Mouse (Mus musculus): ENCODE data around the gene Sppl2c.
"Not testable (repeated sequence)": the region's sequence is repeated elsewhere in the genome, so short reads cannot be mapped to it uniquely, and the experiment has no call there.

The Sppl2c gene

GRCm38 (mm10) chr11:104197861-104198260 is 11.7 kb downstream of the Sppl2c start:
- peak; percentile 49 for DNase-seq

- DNase-seq: no peak
Observed at GRCm38 (mm10) chr11:104203271-104203670, 17.1 kb downstream of the Sppl2c start.

GRCm38 (mm10) chr11:104206573-104206972 is 20.4 kb downstream of the Sppl2c start:
- no peak for DNase-seq

GRCm38 (mm10) chr11:104209041-104209440 is 22.9 kb downstream of the Sppl2c start:
- no peak for DNase-seq

GRCm38 (mm10) chr11:104211251-104211650 is 25.1 kb downstream of the Sppl2c start:
- no peak for DNase-seq

- DNase-seq: not testable (repeated sequence)
Observed at GRCm38 (mm10) chr11:104214128-104214527, 28.0 kb downstream of the Sppl2c start.

- DNase-seq: no peak
Observed at GRCm38 (mm10) chr11:104218075-104218474, 31.9 kb downstream of the Sppl2c start.

GRCm38 (mm10) chr11:104220291-104220690 is 34.2 kb downstream of the Sppl2c start:
- DNase-seq: no peak

- no peak for DNase-seq
Observed at GRCm38 (mm10) chr11:104221751-104222150, 35.6 kb downstream of the Sppl2c start.

GRCm38 (mm10) chr11:104223301-104223700 is 37.2 kb downstream of the Sppl2c start:
- no peak for DNase-seq

GRCm38 (mm10) chr11:104229391-104229790 is 43.3 kb downstream of the Sppl2c start:
- DNase-seq: no peak

GRCm38 (mm10) chr11:104230066-104230778 is 44.1 kb downstream of the Sppl2c start:
- DNase-seq: no peak

- peak; percentile 79 for DNase-seq
Observed at GRCm38 (mm10) chr11:104231041-104231911, 45.1 kb downstream of the Sppl2c start, which contains the start of gene Mapt. Gene Mapt, plus strand, starts transcription at chr11:104231390.

GRCm38 (mm10) chr11:104232141-104233061 is 46.3 kb downstream of the Sppl2c start:
- no peak for DNase-seq

GRCm38 (mm10) chr11:104233101-104233500 is 47.0 kb downstream of the Sppl2c start:
- no peak for DNase-seq

GRCm38 (mm10) chr11:104233574-104234206 is 47.6 kb downstream of the Sppl2c start:
- no peak for DNase-seq

- no peak for DNase-seq
Observed at GRCm38 (mm10) chr11:104234680-104235079, 48.6 kb downstream of the Sppl2c start.

GRCm38 (mm10) chr11:104235881-104236280 is 49.8 kb downstream of the Sppl2c start:
- no peak for DNase-seq

GRCm38 (mm10) chr11:104237226-104237625 is 51.1 kb downstream of the Sppl2c start:
- no peak for DNase-seq

- no peak for DNase-seq
Observed at GRCm38 (mm10) chr11:104237958-104238747, 52.0 kb downstream of the Sppl2c start.

Data from liver (tissue).